Mouse (Mus musculus): Measurements from ENCODE around the gene Eml6.

- no peak for TF ChIP-seq CTCF (IDR thresholded peaks at IDR 0.05; ENCODE audit: control insufficient read depth, insufficient read depth, low read length)
- TF ChIP-seq POLR2A (IDR thresholded peaks at IDR 0.05; ENCODE audit: borderline replicate concordance, control insufficient read depth, low read depth, low read length): no peak
Observed at GRCm38 (mm10) chr11:29748750-29749467, 276.9 kb downstream of the Eml6 start.

All from bone marrow, adult 2 months (tissue).